35 mouse cellular contexts compared by ENCODE assay signal in the genomic region with DNA sequence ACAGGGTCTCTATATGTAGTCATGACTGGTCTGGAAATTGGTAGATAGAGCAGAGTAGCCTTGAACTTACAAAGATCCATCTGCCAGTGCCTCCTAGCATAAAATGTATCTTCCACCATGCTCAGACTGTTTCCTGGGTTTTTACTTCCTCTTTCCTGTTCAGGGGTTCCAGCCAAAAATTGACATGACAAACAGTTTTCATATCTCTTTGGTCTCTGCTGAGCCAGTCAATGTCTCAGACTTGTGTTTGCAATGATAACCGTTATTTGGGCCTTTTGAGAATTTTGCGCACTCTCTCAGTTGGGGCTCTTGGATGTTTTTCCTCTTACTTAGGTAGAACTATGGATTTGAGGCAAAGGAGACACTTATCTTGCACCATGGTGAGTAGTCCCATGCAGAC. TPM values are rescaled to one million over a fixed set of nuclear protein-coding genes. Genes with fewer than 3 reads are reported as not detected.
"Had no signal": no experiment of that assay in that cellular context is flagged by ENCODE, and none has a peak within 500 bp of the region (broad histone marks: within the 10 kb centered on the region; RNA-seq: fewer than 3 reads in every experiment).

No protein-coding gene starts in this region.

- H3K9ac ChIP-seq: limb, embryonic 12.5 days; limb, embryonic 13.5 days; limb, embryonic 15.5 days; liver, embryonic 12.5 days; liver, embryonic 13.5 days; liver, embryonic 14.5 days; liver, embryonic 15.5 days; liver, postnatal 0 days; lung, embryonic 14.5 days; lung, embryonic 15.5 days; midbrain, embryonic 12.5 days; midbrain, embryonic 13.5 days; neural tube, embryonic 12.5 days had no signal

- H3K27me3 ChIP-seq: limb, embryonic 12.5 days; limb, embryonic 13.5 days; limb, embryonic 15.5 days; liver, embryonic 12.5 days; liver, embryonic 13.5 days; liver, embryonic 15.5 days; lung, embryonic 15.5 days; midbrain, embryonic 12.5 days; midbrain, embryonic 13.5 days; neural tube, embryonic 12.5 days had no signal

- H3K4me3 ChIP-seq: left cerebral cortex, adult 2 months; limb, embryonic 10.5 days; limb, embryonic 12.5 days; limb, embryonic 13.5 days; limb, embryonic 15.5 days; liver, embryonic 12.5 days; liver, embryonic 13.5 days; liver, embryonic 15.5 days; lung, embryonic 15.5 days; megakaryocyte, embryonic 14.5 days; midbrain, embryonic 10.5 days; midbrain, embryonic 12.5 days; midbrain, embryonic 13.5 days; myocyte; neural tube, embryonic 12.5 days had no signal

- ATAC-seq: liver, embryonic 12.5 days; liver, postnatal 0 days; lung, postnatal 0 days; midbrain, embryonic 13.5 days; midbrain, embryonic 16.5 days had no signal

- H3K36me3 ChIP-seq: limb, embryonic 10.5 days; limb, embryonic 12.5 days; limb, embryonic 13.5 days; limb, embryonic 15.5 days; liver, embryonic 12.5 days; liver, embryonic 13.5 days; liver, embryonic 15.5 days; lung, embryonic 15.5 days; midbrain, embryonic 10.5 days; midbrain, embryonic 12.5 days had no signal

- H3K4me2 ChIP-seq: limb, embryonic 12.5 days; limb, embryonic 13.5 days; limb, embryonic 15.5 days; liver, embryonic 11.5 days; liver, embryonic 12.5 days; liver, embryonic 13.5 days; liver, embryonic 15.5 days; lung, embryonic 14.5 days; lung, embryonic 15.5 days; midbrain, embryonic 12.5 days; midbrain, embryonic 13.5 days; neural tube, embryonic 12.5 days had no signal

- H3K9me3 ChIP-seq: liver, embryonic 15.5 days; lung, embryonic 15.5 days; megakaryocyte, embryonic 14.5 days had no signal

- H3K4me1 ChIP-seq: limb, embryonic 10.5 days; limb, embryonic 12.5 days; limb, embryonic 13.5 days; limb, embryonic 15.5 days; liver, embryonic 12.5 days; liver, embryonic 13.5 days; liver, embryonic 15.5 days; lung, embryonic 15.5 days; megakaryocyte, embryonic 14.5 days; midbrain, embryonic 10.5 days; midbrain, embryonic 12.5 days; midbrain, embryonic 13.5 days; neural tube, embryonic 12.5 days had no signal

- H3K27ac ChIP-seq: left cerebral cortex, adult 2 months; limb, embryonic 10.5 days; limb, embryonic 12.5 days; limb, embryonic 13.5 days; limb, embryonic 15.5 days; liver, embryonic 12.5 days; liver, embryonic 13.5 days; liver, embryonic 14.5 days; liver, embryonic 15.5 days; lung, embryonic 15.5 days; macrophage; midbrain, embryonic 10.5 days; midbrain, embryonic 12.5 days; midbrain, embryonic 13.5 days; neural tube, embryonic 12.5 days had no signal

- DNase-seq: left cerebral cortex, postnatal 4 days; liver; liver, embryonic 13.5 days; liver, postnatal 0 days; lung, adult 18-20 months; lung, adult 2 months; lung, embryonic 14.5 days; lung, postnatal 14 days; lung, postnatal 36 days; lung, postnatal 4 days; midbrain, embryonic 14.5 days had no signal

RNA-seq across cellular contexts. Expression of gene Cplx1, which starts 15.6 kb away (rescaled TPM):
- total RNA-seq: liver, adult 2 months; megakaryocyte progenitor cell, adult 5-6 weeks; megakaryocyte, adult 5-6 weeks; megakaryocyte-erythroid progenitor cell, adult 5-6 weeks; monocyte, adult 5-6 weeks had no signal
- polyA plus RNA-seq: liver, adult 2 months; liver, embryonic 11.5 days; liver, embryonic 14.5 days; liver, postnatal 0 days; macrophage; myocyte had no signal
